Mouse (Mus musculus): ENCODE data around the gene Dhps. TPM values are rescaled to one million over a fixed set of nuclear protein-coding genes. Genes with fewer than 3 reads are reported as not detected.

Gene Dhps
- polyA plus RNA-seq, 1 experiment from 2014 or later = 66.8 TPM

DNA sequence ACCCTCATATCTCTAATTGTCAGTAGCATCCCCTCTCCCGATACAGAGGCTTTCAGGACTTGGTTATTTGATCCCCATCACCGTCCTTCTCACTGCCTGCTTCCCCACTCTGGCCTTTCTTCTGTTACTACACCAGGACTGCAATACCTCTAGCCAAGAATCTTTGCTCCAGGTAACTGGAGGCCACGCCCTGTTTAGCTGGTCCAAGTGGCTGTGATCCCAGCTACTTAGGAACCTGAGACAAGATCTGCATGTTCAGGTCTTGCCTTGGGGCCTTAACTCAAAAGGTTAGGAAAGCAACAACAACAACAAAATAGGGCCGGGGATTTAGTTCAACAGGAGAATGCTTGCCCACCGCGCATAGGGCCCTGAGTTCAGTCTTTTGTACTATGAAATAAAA lies 27.9 kb upstream of the Dhps start:
- peaks cover 23% of the 10 kb centered on the region; the same call in 1 of the 2 replicates for H3K36me3 ChIP-seq (ENCODE audit: control insufficient read depth, insufficient read depth, low read length)
- DNase-seq (ENCODE audit: low spot score, missing footprints) (no peak), ATAC-seq (ENCODE audit: low FRiP score) (no peak)
- no peak overlapping the region for H3K27ac ChIP-seq (ENCODE audit: low read depth, low read length)
- H3K9me3 ChIP-seq (ENCODE audit: control insufficient read depth, low read length) = no peaks in the 10 kb centered on the region
- H3K4me2 ChIP-seq = no peak overlapping the region
- H3K9ac ChIP-seq (ENCODE audit: low read length) = no peak overlapping the region
- 90% methylated on average over 6 of the region's 6 CpGs for WGBS
- H3K27me3 ChIP-seq (ENCODE audit: control insufficient read depth, insufficient read depth, low read length) = no peaks in the 10 kb centered on the region
- H3K4me3 ChIP-seq (ENCODE audit: low read depth, low read length) = no peak overlapping the region
- H3K4me1 ChIP-seq (ENCODE audit: control insufficient read depth, insufficient read depth, low read length) = peaks cover 4% of the 10 kb centered on the region

DNA sequence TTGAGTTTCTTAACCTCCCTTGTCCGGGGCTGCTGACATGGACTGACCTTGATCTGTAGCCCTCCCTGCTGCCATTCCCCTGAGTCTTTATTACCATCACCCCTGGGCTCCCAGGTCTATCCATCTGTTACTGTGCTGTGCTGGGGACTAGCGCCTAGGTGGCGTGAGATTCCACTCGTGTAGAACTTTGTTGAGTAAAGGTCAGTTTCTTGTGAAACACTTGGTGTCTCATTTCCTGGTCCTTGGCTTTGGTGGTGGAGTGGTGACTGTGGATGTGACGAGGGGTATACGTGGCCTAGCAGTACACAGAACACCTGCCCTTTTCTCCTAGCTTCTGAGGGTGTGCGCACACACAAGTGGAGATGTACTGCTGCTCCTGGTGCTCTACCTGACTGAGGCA lies 14.2 kb upstream of the Dhps start:
- ATAC-seq (ENCODE audit: low FRiP score) = no peak
- H3K4me1 ChIP-seq (ENCODE audit: control insufficient read depth, insufficient read depth, low read length) = peaks cover 6% of the 10 kb centered on the region; the same call in 1 of the 2 replicates
- H3K4me2 ChIP-seq = no peak overlapping the region
- DNase-seq (ENCODE audit: low spot score, missing footprints) = no peak
- H3K36me3 ChIP-seq (ENCODE audit: control insufficient read depth, insufficient read depth, low read length) = peaks cover 27% of the 10 kb centered on the region
- H3K9ac ChIP-seq (ENCODE audit: low read length) = no peak overlapping the region
- H3K9me3 ChIP-seq (ENCODE audit: control insufficient read depth, low read length) = no peaks in the 10 kb centered on the region
- H3K27ac ChIP-seq (ENCODE audit: low read depth, low read length) = no peak overlapping the region
- no peak overlapping the region for H3K4me3 ChIP-seq (ENCODE audit: low read depth, low read length)
- H3K27me3 ChIP-seq (ENCODE audit: control insufficient read depth, insufficient read depth, low read length) = no peaks in the 10 kb centered on the region
- WGBS = 82% methylated on average over 7 of the region's 7 CpGs

DNA sequence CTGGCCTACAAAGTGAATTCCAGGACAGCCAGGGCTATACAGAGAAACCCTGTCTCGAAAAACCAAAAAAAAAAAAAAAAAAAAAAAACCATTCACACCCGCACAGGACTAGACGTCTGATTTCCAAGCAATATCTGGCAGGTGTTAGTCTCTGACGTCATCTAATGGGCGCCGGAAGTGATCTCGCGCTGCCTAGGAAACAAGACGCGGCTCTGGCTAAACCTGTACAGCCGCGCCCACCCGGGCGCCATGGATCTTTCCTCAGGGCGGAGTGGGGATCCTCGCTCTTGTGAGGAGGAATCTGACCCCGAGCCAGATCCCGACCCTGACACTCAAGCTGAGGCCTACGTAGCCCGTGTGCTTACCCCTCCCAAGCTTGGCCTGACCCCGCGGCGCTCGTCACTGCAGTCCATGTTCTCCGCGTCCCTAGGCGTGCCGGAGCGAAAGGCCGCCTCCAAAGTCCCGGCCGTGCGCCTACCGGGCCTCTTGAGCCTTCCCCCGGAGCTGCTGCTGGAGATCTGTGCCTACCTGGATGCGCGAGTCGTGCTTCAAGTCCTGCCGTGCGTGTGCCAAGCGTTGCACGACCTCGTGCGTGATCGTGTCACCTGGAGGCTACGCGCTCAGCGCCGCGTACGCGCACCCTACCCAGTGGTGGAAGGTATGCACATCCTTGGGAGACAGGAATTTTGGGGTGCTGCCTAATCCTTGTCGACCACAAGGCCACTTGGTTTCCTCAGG lies 11.5 kb upstream of the Dhps start, which contains the start of gene Fbxw9:
Fbxw9 (plus strand) TSS at position 177 of the 738 bp plus-strand sequence.
- peak within 1 kb of the TSS; percentile 97 for H3K4me2 ChIP-seq
- peaks cover 6% of the 10 kb centered on the region; the same call in 1 of the 2 replicates for H3K4me1 ChIP-seq (ENCODE audit: control insufficient read depth, insufficient read depth, low read length)
- H3K4me3 ChIP-seq (ENCODE audit: low read depth, low read length) = peak within 1 kb of the TSS; percentile 82
- H3K27ac ChIP-seq (ENCODE audit: low read depth, low read length) = no peak within 1 kb of the TSS
- H3K9ac ChIP-seq (ENCODE audit: low read length) = peak within 1 kb of the TSS; percentile 80
- peaks cover 8% of the 10 kb centered on the region; the same call in 1 of the 2 replicates for H3K36me3 ChIP-seq (ENCODE audit: control insufficient read depth, insufficient read depth, low read length)
- peak; percentile 99 for DNase-seq (ENCODE audit: low spot score, missing footprints)
- under 1% methylated on average over 52 of the region's 53 CpGs for WGBS
- no peaks in the 10 kb centered on the region for H3K27me3 ChIP-seq (ENCODE audit: control insufficient read depth, insufficient read depth, low read length)
- ATAC-seq (ENCODE audit: low FRiP score) = peak; percentile 92
- H3K9me3 ChIP-seq (ENCODE audit: control insufficient read depth, low read length) = no peaks in the 10 kb centered on the region

DNA sequence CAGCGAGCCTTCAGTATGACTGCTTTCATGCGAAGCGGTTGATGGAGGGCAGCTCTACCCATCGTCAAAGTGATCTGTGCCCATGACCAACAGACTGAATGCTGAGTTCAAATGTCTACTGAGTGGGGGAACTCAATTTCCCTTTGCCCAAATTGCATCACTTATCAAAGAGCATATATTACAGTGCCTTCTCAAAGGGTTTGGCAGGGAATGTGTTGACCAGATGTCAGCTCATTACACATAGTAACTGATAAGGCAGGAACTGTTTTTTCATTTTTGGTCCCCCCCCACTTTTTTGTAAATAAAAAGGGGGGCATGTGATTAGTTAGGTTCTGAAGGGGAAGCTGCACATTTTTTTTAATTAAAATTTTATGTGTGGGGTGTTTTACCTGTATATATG lies 9.0 kb upstream of the Dhps start:
- no peak overlapping the region for H3K9ac ChIP-seq (ENCODE audit: low read length)
- ATAC-seq (ENCODE audit: low FRiP score) = no peak
- 97% methylated on average over 4 of the region's 4 CpGs for WGBS
- no peak overlapping the region for H3K4me3 ChIP-seq (ENCODE audit: low read depth, low read length)
- no peak overlapping the region for H3K4me2 ChIP-seq
- H3K36me3 ChIP-seq (ENCODE audit: control insufficient read depth, insufficient read depth, low read length) = no peaks in the 10 kb centered on the region
- no peaks in the 10 kb centered on the region for H3K27me3 ChIP-seq (ENCODE audit: control insufficient read depth, insufficient read depth, low read length)
- DNase-seq (ENCODE audit: low spot score, missing footprints) = peak; percentile 41
- H3K27ac ChIP-seq (ENCODE audit: low read depth, low read length) = no peak overlapping the region
- peaks cover 6% of the 10 kb centered on the region; the same call in 1 of the 2 replicates for H3K4me1 ChIP-seq (ENCODE audit: control insufficient read depth, insufficient read depth, low read length)
- H3K9me3 ChIP-seq (ENCODE audit: control insufficient read depth, low read length) = no peaks in the 10 kb centered on the region

DNA sequence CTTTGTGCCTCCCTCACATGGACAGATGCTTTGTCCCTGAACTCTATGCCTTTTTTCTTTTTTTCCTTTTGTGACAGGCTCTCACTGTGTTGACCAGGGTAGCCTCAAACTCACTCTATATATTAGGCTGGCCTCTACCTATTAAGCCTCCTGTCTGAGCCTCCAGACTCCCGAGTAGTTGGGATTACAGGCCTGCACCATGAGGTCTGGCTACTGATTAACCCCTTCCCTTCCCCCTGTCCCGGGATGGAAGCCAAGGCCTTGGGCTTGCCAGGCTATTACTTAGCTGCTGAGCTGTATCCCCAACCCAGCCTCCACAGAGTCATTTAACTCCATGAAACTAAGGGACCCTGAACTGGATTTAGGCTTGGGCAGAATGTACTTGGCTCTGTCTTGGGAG lies 6.3 kb upstream of the Dhps start:
- H3K4me1 ChIP-seq (ENCODE audit: control insufficient read depth, insufficient read depth, low read length) = peaks cover 5% of the 10 kb centered on the region; the same call in 1 of the 2 replicates
- H3K4me2 ChIP-seq = no peak overlapping the region
- no peak overlapping the region for H3K9ac ChIP-seq (ENCODE audit: low read length)
- WGBS = 33% methylated on average over 2 of the region's 2 CpGs
- H3K4me3 ChIP-seq (ENCODE audit: low read depth, low read length) = no peak overlapping the region
- H3K27me3 ChIP-seq (ENCODE audit: control insufficient read depth, insufficient read depth, low read length) = no peaks in the 10 kb centered on the region
- H3K36me3 ChIP-seq (ENCODE audit: control insufficient read depth, insufficient read depth, low read length) = no peaks in the 10 kb centered on the region
- H3K9me3 ChIP-seq (ENCODE audit: control insufficient read depth, low read length) = no peaks in the 10 kb centered on the region
- H3K27ac ChIP-seq (ENCODE audit: low read depth, low read length) = no peak overlapping the region
- no peak for DNase-seq (ENCODE audit: low spot score, missing footprints)
- no peak for ATAC-seq (ENCODE audit: low FRiP score)

DNA sequence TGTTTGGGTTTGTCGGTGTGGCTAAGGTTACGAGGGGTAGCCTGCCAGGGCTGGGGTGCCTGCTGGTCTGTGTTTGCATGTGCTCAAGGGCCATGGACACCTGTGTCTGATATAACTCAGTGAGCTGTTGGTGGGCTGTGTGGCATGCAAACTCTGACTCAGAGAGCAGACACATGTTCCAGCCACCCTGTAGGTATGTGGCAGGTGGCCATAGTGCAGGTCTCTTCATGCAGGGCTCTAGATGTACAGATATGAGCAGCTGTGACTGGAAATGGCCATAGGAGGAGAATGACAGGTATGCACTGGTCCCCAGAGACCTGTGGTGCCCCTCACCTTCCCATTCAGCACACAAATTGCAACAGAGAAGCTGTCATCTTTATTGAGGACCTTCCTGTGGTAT lies 4.4 kb upstream of the Dhps start:
- Histone ChIP-seq H3K4me1 (ENCODE audit: control insufficient read depth, insufficient read depth, low read length) (peaks cover under 1% of the 10 kb centered on the region), H3K4me3 (ENCODE audit: low read depth, low read length) (no peak overlapping the region), H3K36me3 (ENCODE audit: control insufficient read depth, insufficient read depth, low read length) (no peaks in the 10 kb centered on the region), H3K27ac (ENCODE audit: low read depth, low read length) (no peak overlapping the region), H3K9ac (ENCODE audit: low read length) (no peak overlapping the region), H3K9me3 (ENCODE audit: control insufficient read depth, low read length) (no peaks in the 10 kb centered on the region), H3K27me3 (ENCODE audit: control insufficient read depth, insufficient read depth, low read length) (no peaks in the 10 kb centered on the region), H3K4me2 (no peak overlapping the region)
- no peak for DNase-seq (ENCODE audit: low spot score, missing footprints)
- no peak for ATAC-seq (ENCODE audit: low FRiP score)
- WGBS = 96% methylated on average over 2 of the region's 2 CpGs

DNA sequence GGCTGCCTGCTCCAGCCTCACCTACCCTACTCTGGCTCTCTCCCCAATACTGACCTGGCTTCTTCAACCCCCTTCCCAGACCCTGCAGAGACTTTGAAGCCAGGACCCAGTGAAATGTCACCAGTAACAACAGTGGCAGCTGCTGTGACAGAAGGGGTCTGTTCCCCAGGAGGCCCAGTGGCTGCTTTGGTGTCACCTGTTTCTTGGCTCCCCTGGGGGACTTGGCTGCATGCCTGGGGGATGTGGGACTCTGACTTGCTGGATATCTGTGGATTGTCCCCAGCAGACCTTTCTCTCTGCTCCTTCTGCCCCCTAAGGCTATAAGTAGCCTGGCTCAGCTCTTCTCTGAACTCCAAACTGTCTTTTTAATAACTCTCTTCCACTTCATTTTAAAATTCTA lies 3.6 kb upstream of the Dhps start, which contains the start of gene Gm5741:
Gm5741 (minus strand) TSS at position 1 of the 400 bp plus-strand sequence.
- Histone ChIP-seq H3K4me2 (no peak within 1 kb of the TSS), H3K27ac (ENCODE audit: low read depth, low read length) (no peak within 1 kb of the TSS), H3K36me3 (ENCODE audit: control insufficient read depth, insufficient read depth, low read length) (no peaks in the 10 kb centered on the region), H3K4me1 (ENCODE audit: control insufficient read depth, insufficient read depth, low read length) (peaks cover 6% of the 10 kb centered on the region), H3K9ac (ENCODE audit: low read length) (no peak within 1 kb of the TSS), H3K27me3 (ENCODE audit: control insufficient read depth, insufficient read depth, low read length) (no peaks in the 10 kb centered on the region), H3K9me3 (ENCODE audit: control insufficient read depth, low read length) (no peaks in the 10 kb centered on the region), H3K4me3 (ENCODE audit: low read depth, low read length) (no peak within 1 kb of the TSS)
- no peak for DNase-seq (ENCODE audit: low spot score, missing footprints)
- no peak for ATAC-seq (ENCODE audit: low FRiP score)

DNA sequence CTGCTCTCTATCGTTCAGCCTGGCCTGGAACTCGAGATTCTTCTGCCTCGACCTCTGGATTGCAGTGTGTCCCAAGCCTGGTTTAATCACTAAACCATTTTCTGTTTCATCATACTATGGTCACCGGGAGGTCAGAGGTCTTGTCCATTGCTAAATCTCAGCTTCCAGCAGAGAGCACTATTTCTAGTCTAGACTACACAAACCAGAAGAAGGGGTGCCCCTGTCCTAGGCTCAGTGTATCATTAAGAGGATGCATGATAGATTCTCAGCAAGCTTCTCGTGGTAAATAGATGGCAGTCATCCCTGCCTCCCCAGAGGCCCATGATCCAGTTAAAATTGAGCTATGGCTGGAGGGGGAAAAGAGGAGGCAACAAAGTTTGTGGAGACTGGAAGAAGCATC lies 516 bp upstream of the Dhps start:
- Histone ChIP-seq H3K27ac (ENCODE audit: low read depth, low read length) (peak overlapping the region; percentile 86; the same call in 1 of the 2 replicates), H3K9ac (ENCODE audit: low read length) (peak overlapping the region; percentile 87; the same call in 1 of the 2 replicates), H3K36me3 (ENCODE audit: control insufficient read depth, insufficient read depth, low read length) (peaks cover 13% of the 10 kb centered on the region), H3K4me2 (peak overlapping the region; percentile 55), H3K4me1 (ENCODE audit: control insufficient read depth, insufficient read depth, low read length) (peaks cover 8% of the 10 kb centered on the region), H3K9me3 (ENCODE audit: control insufficient read depth, low read length) (no peaks in the 10 kb centered on the region), H3K4me3 (ENCODE audit: low read depth, low read length) (peak overlapping the region; percentile 93), H3K27me3 (ENCODE audit: control insufficient read depth, insufficient read depth, low read length) (no peaks in the 10 kb centered on the region)
- DNase-seq (ENCODE audit: low spot score, missing footprints) (peak; percentile 91), ATAC-seq (ENCODE audit: low FRiP score) (no peak)
- WGBS = 91% methylated on average over 5 of the region's 5 CpGs

DNA sequence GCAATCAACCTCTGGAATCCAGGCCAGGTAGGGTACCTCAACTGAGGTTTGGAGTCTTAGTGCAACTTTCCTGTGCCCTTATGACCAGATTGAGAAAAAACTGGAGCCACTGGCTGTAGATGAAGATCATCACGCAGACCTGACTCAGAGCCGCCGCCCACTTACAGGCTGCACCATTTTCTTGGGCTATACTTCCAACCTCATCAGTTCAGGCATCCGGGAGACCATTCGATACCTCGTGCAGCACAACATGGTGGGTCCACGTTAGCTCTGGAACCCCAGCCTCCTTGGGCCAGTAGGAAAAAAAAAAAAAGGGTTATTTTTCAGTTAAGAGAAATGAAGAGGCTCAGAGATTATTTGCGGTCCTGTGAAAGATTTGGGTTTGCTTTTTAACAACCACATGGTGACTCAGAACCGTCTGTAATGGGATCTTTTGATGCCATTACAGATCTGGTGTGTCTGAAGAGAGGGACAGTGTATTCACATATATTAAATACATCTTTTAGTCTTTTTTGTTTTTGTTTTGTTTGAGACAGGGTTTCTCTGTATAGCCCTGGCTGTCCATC lies 890 bp downstream of the Dhps start:
- peaks cover 8% of the 10 kb centered on the region for H3K4me1 ChIP-seq (ENCODE audit: control insufficient read depth, insufficient read depth, low read length)
- peak overlapping the region; percentile 93 for H3K4me3 ChIP-seq (ENCODE audit: low read depth, low read length)
- peak overlapping the region; percentile 55 for H3K4me2 ChIP-seq
- H3K36me3 ChIP-seq (ENCODE audit: control insufficient read depth, insufficient read depth, low read length) = peaks cover 16% of the 10 kb centered on the region
- DNase-seq (ENCODE audit: low spot score, missing footprints) = peak; percentile 72
- peak overlapping the region; percentile 87 for H3K9ac ChIP-seq (ENCODE audit: low read length)
- H3K27me3 ChIP-seq (ENCODE audit: control insufficient read depth, insufficient read depth, low read length) = no peaks in the 10 kb centered on the region
- peak; percentile 12; the same call in 1 of the 2 replicates for ATAC-seq (ENCODE audit: low FRiP score)
- H3K27ac ChIP-seq (ENCODE audit: low read depth, low read length) = no peak overlapping the region
- 41% methylated on average over 9 of the region's 9 CpGs for WGBS
- H3K9me3 ChIP-seq (ENCODE audit: control insufficient read depth, low read length) = no peaks in the 10 kb centered on the region

Data from midbrain, embryonic 11.5 days (tissue).